Mouse (Mus musculus) monocyte, adult 2 months (primary cell): Measurements from ENCODE around the gene Btbd35f17.
"Not testable (repeated sequence)": the region's sequence is repeated elsewhere in the genome, so short reads cannot be mapped to it uniquely, and the experiment has no call there.

ENCODE experiments used
- DNase-seq, 2 experiments: peaks; one replicate each; pipeline ENCODE4 v3.0.0; 2022; ENCODE audit warnings: low spot score in 2 of 2, low read depth in 1 of 2

Btbd35f17 gene

DNA sequence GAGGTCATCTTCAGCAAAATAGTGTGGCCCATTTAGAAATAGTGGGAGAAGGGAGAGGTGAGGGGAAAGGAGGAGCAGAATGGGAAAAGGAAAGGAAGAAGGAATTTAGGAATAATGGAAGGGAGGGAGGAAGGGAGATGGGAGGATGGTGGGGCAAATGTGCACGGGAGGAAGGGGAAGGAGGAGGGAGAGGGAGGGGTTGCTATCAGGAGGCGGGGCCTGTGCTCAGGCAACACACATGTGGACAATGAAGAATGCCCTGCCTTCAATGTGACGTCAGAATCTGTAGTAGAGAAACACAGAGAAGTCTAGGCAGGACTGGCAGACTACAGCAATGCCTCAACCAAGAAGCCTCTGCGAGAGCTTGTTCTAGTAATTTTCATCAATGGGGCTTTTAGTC lies at the start of gene Btbd35f17:
Gene Btbd35f17, plus strand, starts transcription at position 301 of the 400 bp plus-strand sequence.
- not testable (repeated sequence) for DNase-seq
